Mouse (Mus musculus): ENCODE measurements around the gene Smoc2.

Gene Smoc2

GRCm38 (mm10) chr17:14381482-14381881 is 102.2 kb downstream of the Smoc2 start:
- in situ Hi-C loops (cut with MboI; ENCODE audit: low pct_unique_long_range_greater_than_20kb in 1 of 2, low sequenced_read_pairs in 2 of 2, unreplicated experiment in 1 of 2): no loop called here

DNA sequence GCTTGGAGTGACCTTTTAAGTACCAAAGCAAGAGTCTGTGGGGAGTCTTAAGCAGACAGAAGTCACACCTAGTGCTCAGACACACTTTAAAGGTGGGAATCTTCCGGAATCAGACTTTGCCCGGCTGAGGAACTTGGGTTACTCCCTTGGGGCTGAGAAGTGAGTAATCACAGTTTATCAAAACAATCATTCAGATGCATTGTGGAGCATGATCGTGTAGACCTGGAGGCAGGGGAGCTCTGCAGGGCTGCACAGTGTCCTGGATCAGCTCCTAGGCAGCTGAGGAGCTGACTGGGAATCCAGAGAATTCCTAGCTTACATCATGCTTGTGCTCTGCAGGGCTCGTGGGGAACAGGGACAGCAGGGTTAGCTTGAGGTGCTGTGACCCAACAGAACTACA is 104.7 kb downstream of the Smoc2 start:
- in situ Hi-C loops (cut with MboI; ENCODE audit: low pct_unique_long_range_greater_than_20kb in 1 of 2, low sequenced_read_pairs in 2 of 2, unreplicated experiment in 1 of 2): no loop called here

GRCm38 (mm10) chr17:14384980-14385379 is 105.7 kb downstream of the Smoc2 start:
- in situ Hi-C loops (cut with MboI; ENCODE audit: low pct_unique_long_range_greater_than_20kb in 1 of 2, low sequenced_read_pairs in 2 of 2, unreplicated experiment in 1 of 2): no loop called here

DNA sequence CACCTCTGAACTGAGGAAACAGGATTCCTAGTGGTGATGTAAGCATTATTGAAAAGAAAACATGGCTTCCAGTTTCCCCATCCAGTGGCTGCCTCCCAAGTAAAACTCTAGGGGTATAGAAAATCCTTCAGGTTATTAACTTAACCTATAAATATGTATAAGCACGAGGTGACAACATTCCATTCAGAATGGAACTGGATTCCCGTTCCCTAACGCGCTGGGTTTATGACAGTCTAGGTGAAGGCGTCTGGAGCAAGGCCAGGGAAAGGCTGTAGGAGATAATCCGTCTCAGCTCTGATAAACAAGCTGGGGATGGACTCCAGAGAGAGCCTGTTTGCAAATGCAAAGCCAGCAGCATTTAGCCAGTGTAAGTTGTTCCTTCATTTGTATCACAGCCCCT is 108.0 kb downstream of the Smoc2 start:
- in situ Hi-C loops (cut with MboI; ENCODE audit: low pct_unique_long_range_greater_than_20kb in 1 of 2, low sequenced_read_pairs in 2 of 2, unreplicated experiment in 1 of 2): no loop called here

- in situ Hi-C loops (cut with MboI; ENCODE audit: low pct_unique_long_range_greater_than_20kb in 1 of 2, low sequenced_read_pairs in 2 of 2, unreplicated experiment in 1 of 2): no loop called here
These were observed 113.1 kb downstream of the Smoc2 start for GRCm38 (mm10) chr17:14392443-14392842.

- in situ Hi-C loops (cut with MboI; ENCODE audit: low pct_unique_long_range_greater_than_20kb in 1 of 2, low sequenced_read_pairs in 2 of 2, unreplicated experiment in 1 of 2): no loop called here
These were observed 115.6 kb downstream of the Smoc2 start for GRCm38 (mm10) chr17:14394861-14395260.

- in situ Hi-C loops (cut with MboI; ENCODE audit: low pct_unique_long_range_greater_than_20kb in 1 of 2, low sequenced_read_pairs in 2 of 2, unreplicated experiment in 1 of 2): no loop called here
These were observed 118.2 kb downstream of the Smoc2 start for GRCm38 (mm10) chr17:14397456-14397855.

DNA sequence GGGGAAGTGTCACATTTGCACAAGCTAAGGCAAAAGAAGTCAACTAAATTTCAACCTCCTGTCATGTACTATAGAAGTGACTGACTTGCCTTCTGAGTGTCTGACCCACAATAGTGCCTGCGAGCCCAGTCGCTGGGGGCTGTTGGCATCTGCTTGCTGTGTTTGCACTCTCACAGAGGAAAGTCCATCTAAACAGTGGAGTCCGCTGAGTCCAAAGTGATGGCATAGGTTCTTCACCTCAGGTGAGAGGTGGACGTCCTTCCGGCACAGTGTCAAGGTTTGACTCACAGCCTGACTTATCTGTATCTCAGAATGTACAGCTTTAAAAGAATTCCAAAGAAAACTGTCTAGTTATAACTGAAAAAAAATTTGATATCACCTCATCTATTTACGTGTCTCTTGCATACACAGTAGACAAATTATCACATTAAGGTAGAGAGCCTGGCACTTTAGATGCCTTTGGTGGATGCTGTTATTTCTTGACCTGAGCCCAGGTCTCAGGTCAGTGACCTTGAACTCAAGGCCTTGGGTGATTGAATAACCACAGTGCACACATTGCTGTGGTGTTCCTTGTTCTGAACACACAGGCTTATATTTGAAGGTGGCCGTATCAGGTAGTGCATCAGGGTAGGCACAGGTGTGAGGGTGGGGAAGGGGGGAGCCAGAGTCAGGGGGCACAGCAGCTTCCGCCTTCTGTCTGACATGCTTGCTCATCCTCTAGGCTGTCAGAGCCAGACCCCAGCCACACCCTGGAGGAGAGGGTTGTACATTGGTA is 119.5 kb downstream of the Smoc2 start:
- in situ Hi-C loops (cut with MboI; ENCODE audit: low pct_unique_long_range_greater_than_20kb in 1 of 2, low sequenced_read_pairs in 2 of 2, unreplicated experiment in 1 of 2): no loop called here

DNA sequence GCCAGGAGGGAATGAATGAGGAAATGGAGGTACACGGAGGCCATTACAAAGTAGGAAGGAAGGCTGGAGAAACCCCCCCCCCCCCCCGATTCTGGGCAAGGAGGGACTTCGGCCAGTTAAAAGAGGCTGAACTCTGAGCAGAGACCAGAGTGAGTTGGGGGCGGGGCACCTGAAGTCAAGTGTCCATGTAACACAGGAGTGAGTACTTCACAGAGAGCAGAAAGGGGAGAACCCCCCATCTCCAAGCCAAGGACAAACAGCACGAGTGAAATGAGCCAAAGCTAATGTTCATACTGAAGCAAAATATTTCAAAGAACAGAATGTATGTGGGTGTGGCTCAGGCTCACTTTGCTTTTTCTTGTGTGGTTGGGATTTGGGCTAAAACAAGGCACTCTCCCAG is 121.7 kb downstream of the Smoc2 start:
- in situ Hi-C loops (cut with MboI; ENCODE audit: low pct_unique_long_range_greater_than_20kb in 1 of 2, low sequenced_read_pairs in 2 of 2, unreplicated experiment in 1 of 2): no loop called here

DNA sequence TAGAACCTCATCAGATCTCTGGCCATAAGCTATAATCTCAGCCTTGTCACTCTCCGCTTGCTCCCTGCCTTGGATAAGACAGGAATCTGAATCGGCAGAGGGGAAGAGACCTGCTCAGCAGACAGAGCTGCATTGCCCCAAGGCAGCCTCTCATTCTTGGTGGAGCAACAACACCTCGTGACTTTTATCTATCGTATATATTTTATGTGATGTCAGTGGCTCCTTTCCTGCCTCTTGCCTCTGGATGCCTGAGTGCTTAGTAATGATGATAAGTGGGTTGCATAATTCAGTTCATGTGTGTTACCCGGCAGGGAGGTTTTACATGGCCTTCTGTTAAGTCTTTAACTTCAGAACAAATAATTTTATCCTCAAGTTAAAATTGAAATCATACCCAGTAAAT is 128.6 kb downstream of the Smoc2 start:
- in situ Hi-C loops (cut with MboI; ENCODE audit: low pct_unique_long_range_greater_than_20kb in 1 of 2, low sequenced_read_pairs in 2 of 2, unreplicated experiment in 1 of 2): no loop called here

DNA sequence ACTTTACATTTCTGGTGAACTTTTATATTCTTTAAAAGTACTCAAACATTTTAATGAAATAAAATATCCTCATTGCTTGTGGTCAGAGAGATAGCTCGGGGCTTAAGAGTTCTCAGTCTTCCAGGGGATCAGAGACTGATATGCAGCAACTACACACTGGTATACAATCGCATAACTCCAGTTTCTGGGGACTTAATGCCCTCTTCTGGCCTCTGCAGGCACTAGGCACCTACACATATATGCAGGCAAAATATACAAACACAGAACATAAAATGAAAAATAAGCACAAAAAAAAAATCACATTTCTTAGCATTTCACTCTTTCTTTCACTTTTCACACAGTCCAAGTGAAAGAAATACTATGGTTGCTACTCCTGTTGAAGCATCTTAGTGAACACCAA is 133.2 kb downstream of the Smoc2 start:
- in situ Hi-C loops (cut with MboI; ENCODE audit: low pct_unique_long_range_greater_than_20kb in 1 of 2, low sequenced_read_pairs in 2 of 2, unreplicated experiment in 1 of 2): no loop called here

- in situ Hi-C loops (cut with MboI; ENCODE audit: low pct_unique_long_range_greater_than_20kb in 1 of 2, low sequenced_read_pairs in 2 of 2, unreplicated experiment in 1 of 2): no loop called here
These were observed 135.2 kb downstream of the Smoc2 start for GRCm38 (mm10) chr17:14414511-14414910.

- in situ Hi-C loops (cut with MboI; ENCODE audit: low pct_unique_long_range_greater_than_20kb in 1 of 2, low sequenced_read_pairs in 2 of 2, unreplicated experiment in 1 of 2): no loop called here
These were observed 141.2 kb downstream of the Smoc2 start for GRCm38 (mm10) chr17:14420460-14421046.

DNA sequence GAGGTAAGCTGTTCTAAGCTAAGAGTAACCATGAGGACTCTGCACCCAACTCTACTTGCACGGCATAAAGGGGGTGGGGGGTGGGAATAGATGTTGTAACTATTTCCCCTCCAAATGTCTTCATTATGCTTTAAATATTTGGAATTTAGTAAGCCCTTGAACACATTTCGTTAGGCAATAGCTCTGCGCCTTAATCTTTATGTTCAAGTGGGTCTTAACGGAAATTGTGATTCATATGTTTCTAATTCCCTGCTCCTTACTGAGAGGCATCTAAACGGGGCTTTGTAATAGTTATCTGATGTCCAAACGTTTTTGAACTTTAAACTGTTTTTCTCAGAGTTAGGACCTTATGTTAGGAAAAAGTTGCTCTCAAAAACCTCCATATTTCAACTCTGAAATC is 147.2 kb downstream of the Smoc2 start:
- in situ Hi-C loops (cut with MboI; ENCODE audit: low pct_unique_long_range_greater_than_20kb in 1 of 2, low sequenced_read_pairs in 2 of 2, unreplicated experiment in 1 of 2): no loop called here

- in situ Hi-C loops (cut with MboI; ENCODE audit: low pct_unique_long_range_greater_than_20kb in 1 of 2, low sequenced_read_pairs in 2 of 2, unreplicated experiment in 1 of 2): no loop called here
These were observed 155.4 kb downstream of the Smoc2 start for GRCm38 (mm10) chr17:14434717-14435116.

DNA sequence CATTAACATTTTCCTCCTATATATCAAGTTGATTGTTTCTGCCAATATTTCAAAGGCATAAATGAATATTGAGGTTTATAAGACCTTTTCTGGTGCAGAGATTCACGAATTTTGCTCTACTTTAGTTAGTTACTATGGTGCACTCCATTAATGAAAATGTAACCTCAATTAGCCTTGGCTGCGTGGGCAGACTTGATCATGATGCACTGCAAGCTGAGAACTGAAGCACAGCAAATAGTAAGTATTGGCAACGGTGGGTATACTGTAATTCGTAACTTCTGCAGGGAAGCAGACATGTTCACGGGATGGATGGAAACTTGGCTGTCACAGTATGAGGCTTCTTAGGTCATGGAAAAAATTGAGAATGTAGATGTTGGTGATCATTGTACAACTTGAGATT is 166.3 kb downstream of the Smoc2 start:
- in situ Hi-C loops (cut with MboI; ENCODE audit: low pct_unique_long_range_greater_than_20kb in 1 of 2, low sequenced_read_pairs in 2 of 2, unreplicated experiment in 1 of 2): no loop called here

DNA sequence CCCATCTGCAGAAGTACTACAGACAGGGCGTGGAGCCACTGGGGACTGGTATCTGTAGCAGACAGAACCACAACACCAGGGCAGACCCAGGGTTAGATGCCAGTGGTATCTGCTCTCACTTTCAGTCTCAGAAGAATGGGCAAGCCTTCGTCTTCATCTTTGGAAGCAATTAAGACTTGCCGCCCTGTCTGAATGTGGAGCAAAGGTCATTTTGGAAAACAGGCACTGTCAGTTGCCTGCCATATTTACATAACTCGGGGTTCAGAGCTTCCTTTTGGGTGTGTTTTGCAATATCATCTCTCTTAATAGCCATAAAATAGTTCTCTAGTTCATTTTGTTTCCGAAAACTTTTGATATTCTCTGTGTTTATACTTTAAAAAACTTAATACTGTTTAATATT is 168.0 kb downstream of the Smoc2 start:
- in situ Hi-C loops (cut with MboI; ENCODE audit: low pct_unique_long_range_greater_than_20kb in 1 of 2, low sequenced_read_pairs in 2 of 2, unreplicated experiment in 1 of 2): no loop called here
